Mouse (Mus musculus): ENCODE measurements at regions not wholly inside any gene's neighbourhood (a gene's known extent, or its start where the extent isn't known, plus 50 kb on each side); places are given as distances from the start of the nearest gene placed in this dataset.

DNA sequence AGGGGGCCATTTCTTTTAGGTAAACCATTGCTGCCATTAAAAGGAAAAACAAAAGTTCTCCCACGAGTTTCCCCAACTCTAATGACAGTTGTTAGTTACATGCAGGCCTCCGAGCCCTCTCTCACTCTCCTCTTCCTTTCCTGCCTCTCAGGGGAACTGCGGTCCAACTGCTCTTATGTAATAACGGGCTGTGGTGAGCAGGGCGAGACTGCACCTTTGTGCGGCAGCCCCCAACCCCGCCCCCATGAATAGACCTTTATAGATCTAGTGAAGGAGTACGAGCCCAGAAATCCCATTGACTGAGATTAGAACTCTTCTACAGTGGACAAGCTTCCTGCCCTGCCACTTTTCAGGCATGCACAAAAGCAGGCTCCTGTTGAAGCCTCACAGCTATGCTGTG, 81.8 kb upstream of the Pcgf5 start:
- TF ChIP-seq POLR2A (IDR thresholded peaks at IDR 0.05; ENCODE audit: insufficient read length, low read depth) (no peak), POLR2AphosphoS2 (IDR thresholded peaks at IDR 0.05; ENCODE audit: insufficient read length, low read depth) (no peak), MAX (IDR thresholded peaks at IDR 0.05; ENCODE audit: low read depth) (no peak), TCF12 (IDR thresholded peaks at IDR 0.05; ENCODE audit: insufficient read depth, poor library complexity, severe bottlenecking) (no peak), E2F4 (IDR thresholded peaks at IDR 0.05; ENCODE audit: insufficient read depth) (no peak)
